Mouse (Mus musculus) fibroblast of lung, adult 2 months (primary cell): ENCODE results near the gene Gm815.

Source experiments
- DNase-seq: peaks from one replicate; pipeline ENCODE4 v3.0.0-alpha.2; 2011; ENCODE audit warnings: low read depth

Gm815 gene

DNA sequence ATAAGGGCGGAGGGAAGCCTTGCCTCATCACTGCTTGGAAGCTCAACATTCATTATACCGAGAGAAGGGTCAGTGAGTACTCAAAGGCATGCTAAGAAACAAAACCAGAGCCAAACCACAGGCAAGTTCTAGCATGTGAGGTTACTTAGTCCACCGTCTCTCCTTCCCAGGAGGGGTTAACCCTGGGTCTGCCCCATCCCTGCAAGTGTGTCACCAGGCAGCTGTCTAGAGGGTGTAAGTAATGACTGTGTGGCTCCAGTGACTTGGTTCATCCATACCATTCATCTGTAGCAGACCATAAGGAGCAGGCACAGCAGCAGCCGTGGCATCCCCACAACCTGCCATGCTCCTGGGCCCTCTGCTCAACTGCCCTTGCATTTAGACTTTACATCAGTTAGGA, 5.8 kb upstream of the Gm815 start:
- DNase-seq = no peak

- no peak for DNase-seq
Measured at GRCm38 (mm10) chr19:26881866-26882427, 3.7 kb upstream of the Gm815 start.

GRCm38 (mm10) chr19:26888171-26888570, 2.5 kb downstream of the Gm815 start:
- no peak for DNase-seq

- DNase-seq = no peak
Measured at GRCm38 (mm10) chr19:26891306-26891964, 5.8 kb downstream of the Gm815 start.

DNA sequence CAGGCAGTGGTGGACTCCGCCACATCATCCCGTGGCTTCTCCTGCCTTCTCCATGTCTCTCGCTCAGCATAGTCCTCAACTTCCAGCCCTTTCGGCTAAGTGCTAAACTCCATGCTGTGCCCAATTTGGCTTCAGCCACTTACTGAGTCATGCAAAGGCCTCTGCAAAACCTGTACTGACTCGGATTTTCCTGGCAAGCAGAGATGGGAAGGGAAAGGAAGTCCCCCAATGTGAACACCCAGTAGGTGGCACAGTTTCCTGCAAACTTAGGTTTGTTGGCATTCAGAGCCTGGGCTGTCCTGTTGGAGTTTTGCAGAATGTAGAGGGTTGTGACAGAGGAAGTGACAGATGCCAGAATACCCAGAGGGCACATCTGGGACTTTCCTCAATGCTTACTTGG, 7.2 kb downstream of the Gm815 start:
- no peak for DNase-seq

DNA sequence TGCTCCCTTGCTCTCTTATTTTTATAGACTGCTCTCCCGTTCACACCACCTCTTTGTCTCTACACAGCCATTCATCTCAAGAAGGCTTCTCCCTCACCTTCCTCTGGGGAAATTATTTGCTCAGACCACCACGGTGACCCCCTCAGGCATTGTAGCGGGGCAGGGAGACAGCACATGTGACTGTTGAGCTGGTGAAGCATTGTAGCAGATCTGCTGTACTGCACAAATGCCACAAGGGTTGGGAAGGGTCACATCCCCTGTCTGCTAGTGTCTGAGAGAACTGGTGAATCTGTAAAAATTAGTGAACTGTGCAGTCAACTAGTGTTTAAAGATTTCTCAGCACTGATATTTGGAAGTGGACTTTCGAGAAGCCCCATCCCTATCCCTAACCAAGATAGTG, 16.5 kb downstream of the Gm815 start:
- no peak for DNase-seq

GRCm38 (mm10) chr19:26914245-26914644, 28.6 kb downstream of the Gm815 start:
- no peak for DNase-seq

GRCm38 (mm10) chr19:26920816-26921215, 35.1 kb downstream of the Gm815 start:
- no peak for DNase-seq

- no peak for DNase-seq
Measured at GRCm38 (mm10) chr19:26930295-26931283, 44.9 kb downstream of the Gm815 start.

DNA sequence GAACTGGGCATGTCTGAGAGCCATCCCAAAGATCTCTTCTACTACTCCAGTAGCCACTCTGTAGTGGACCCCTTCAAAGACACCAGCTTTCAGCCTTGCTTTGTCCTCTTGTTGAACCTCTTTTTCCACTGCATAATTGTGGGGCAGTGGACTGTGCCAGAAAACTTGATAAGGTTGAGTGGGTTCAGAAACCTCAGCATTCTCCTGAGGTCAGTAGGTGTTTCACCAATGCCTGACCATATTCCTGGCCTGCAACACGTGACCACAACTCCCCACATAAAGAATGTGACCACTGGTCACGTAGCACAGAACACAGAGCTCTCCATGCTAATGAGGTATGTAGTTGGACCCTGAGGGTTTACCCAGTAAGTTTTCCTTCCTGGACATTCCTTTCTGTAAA, 48.5 kb downstream of the Gm815 start:
- no peak for DNase-seq
